Mouse (Mus musculus): ENCODE measurements around the gene Emilin2. TPM values are rescaled to one million over a fixed set of nuclear protein-coding genes. Genes with fewer than 3 reads are reported as not detected.

Gene Emilin2
- polyA plus RNA-seq, 1 experiment from 2014 or later = 22.6 TPM

DNA sequence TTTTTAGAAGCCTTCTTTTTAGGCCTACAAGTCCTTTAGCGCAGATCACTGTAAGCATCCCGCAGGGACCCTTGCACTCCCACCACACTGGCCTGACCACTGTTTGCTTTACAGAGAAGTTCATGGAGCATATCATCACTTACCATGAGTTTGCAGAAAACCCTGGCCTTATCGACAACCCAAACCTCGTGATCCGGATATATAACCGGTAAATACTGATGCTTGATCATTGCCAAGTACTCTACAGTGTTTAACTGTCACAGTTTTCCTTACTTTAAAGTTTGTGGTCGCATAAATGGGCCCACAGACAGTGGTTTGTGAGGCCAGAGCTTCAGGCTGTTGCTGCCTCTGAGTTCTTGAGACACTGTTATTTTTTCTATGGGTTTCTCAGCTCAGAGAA lies 73.3 kb downstream of the Emilin2 start:
- no peaks in the 10 kb centered on the region for H3K4me1 ChIP-seq
- DNase-seq (ENCODE audit: low spot score) = no peak
- no peaks in the 10 kb centered on the region for H3K9me3 ChIP-seq (replicated peaks)
- H3K36me3 ChIP-seq = peaks cover 82% of the 10 kb centered on the region
- no peak overlapping the region for H3K4me3 ChIP-seq
- H3K27ac ChIP-seq (replicated peaks) = no peak overlapping the region
- 89% methylated on average over 7 of the region's 7 CpGs for WGBS
- no peaks in the 10 kb centered on the region for H3K27me3 ChIP-seq (ENCODE audit: low read depth, poor library complexity, severe bottlenecking)

- 89% methylated on average over 12 of the region's 12 CpGs for WGBS
- H3K9me3 ChIP-seq (replicated peaks) = no peaks in the 10 kb centered on the region
- H3K27me3 ChIP-seq (ENCODE audit: low read depth, poor library complexity, severe bottlenecking) = no peaks in the 10 kb centered on the region
- H3K27ac ChIP-seq (replicated peaks) = no peak overlapping the region
- no peak for DNase-seq (ENCODE audit: low spot score)
- H3K4me3 ChIP-seq = no peak overlapping the region
- H3K4me1 ChIP-seq = no peaks in the 10 kb centered on the region
- peaks cover 77% of the 10 kb centered on the region for H3K36me3 ChIP-seq
Measured at GRCm38 (mm10) chr17:71235229-71235958, 76.4 kb downstream of the Emilin2 start.

DNA sequence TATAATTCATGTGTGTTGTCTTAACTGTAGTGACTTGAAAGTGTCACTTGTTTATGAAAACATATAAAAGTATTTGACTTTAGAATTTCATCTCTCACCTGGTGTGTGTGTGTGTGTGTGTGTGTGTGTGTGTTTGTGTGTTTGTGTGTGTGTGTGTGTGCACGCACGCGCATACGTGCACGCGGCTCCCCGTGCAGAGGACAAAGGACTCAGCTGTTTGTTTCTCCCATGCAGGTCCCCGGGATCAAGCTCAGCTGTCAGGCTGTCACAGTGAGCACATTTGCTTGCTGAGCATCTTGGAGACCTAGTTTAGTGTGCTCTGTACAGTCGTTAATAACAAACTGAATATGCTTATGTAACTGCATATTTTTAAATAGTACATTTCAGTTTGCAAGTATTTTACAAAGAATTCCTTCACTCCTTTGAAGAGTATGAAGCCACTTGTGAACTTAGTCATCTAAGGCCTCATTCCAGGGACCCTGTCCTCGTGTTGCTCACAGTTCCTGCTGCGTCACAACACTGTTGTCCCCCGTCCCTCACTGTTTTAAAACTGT lies 77.7 kb downstream of the Emilin2 start:
- Histone ChIP-seq H3K27ac (replicated peaks) (no peak overlapping the region), H3K27me3 (ENCODE audit: low read depth, poor library complexity, severe bottlenecking) (no peaks in the 10 kb centered on the region), H3K9me3 (replicated peaks) (no peaks in the 10 kb centered on the region), H3K4me1 (no peaks in the 10 kb centered on the region), H3K4me3 (no peak overlapping the region), H3K36me3 (peaks cover 76% of the 10 kb centered on the region)
- WGBS = 94% methylated on average over 12 of the region's 12 CpGs
- DNase-seq (ENCODE audit: low spot score) = no peak

- Histone ChIP-seq H3K4me3 (no peak overlapping the region), H3K4me1 (no peaks in the 10 kb centered on the region), H3K9me3 (replicated peaks) (no peaks in the 10 kb centered on the region), H3K27me3 (ENCODE audit: low read depth, poor library complexity, severe bottlenecking) (no peaks in the 10 kb centered on the region), H3K36me3 (peaks cover 67% of the 10 kb centered on the region), H3K27ac (replicated peaks) (no peak overlapping the region)
- no peak for DNase-seq (ENCODE audit: low spot score)
- 93% methylated on average over 4 of the region's 4 CpGs for WGBS
Measured at GRCm38 (mm10) chr17:71233210-71233609, 78.6 kb downstream of the Emilin2 start.

DNA sequence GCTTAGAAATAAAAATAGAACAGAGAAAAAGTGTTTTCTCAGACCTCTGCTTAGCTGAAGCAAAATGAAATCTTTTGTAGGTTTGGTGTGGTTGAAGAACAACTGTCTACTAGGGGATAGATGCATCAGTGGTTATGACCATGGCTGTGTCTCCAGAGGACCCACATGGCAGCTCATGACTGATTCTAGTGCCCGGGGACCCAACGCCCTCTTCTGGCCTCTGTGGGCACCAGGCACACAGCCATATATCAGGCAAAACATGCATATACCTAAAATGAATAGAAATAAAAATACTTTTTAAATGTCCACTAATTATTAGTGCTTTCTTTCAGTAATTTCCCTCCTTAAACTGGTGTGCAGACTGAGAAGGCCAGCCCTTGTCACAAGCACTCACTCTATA lies 79.8 kb downstream of the Emilin2 start:
- Histone ChIP-seq H3K27me3 (ENCODE audit: low read depth, poor library complexity, severe bottlenecking) (no peaks in the 10 kb centered on the region), H3K27ac (replicated peaks) (no peak overlapping the region), H3K4me1 (no peaks in the 10 kb centered on the region), H3K36me3 (peaks cover 58% of the 10 kb centered on the region), H3K9me3 (replicated peaks) (no peaks in the 10 kb centered on the region), H3K4me3 (no peak overlapping the region)
- no peak for DNase-seq (ENCODE audit: low spot score)
- WGBS = 93% methylated on average over 2 of the region's 2 CpGs

- DNase-seq (ENCODE audit: low spot score) = no peak
- H3K4me1 ChIP-seq = no peaks in the 10 kb centered on the region
- H3K36me3 ChIP-seq = peaks cover 48% of the 10 kb centered on the region
- H3K4me3 ChIP-seq = no peak overlapping the region
- H3K9me3 ChIP-seq (replicated peaks) = no peaks in the 10 kb centered on the region
- WGBS = 82% methylated on average over 9 of the region's 9 CpGs
- H3K27me3 ChIP-seq (ENCODE audit: low read depth, poor library complexity, severe bottlenecking) = no peaks in the 10 kb centered on the region
- H3K27ac ChIP-seq (replicated peaks) = no peak overlapping the region
Measured at GRCm38 (mm10) chr17:71230108-71230709, 81.6 kb downstream of the Emilin2 start.

- no peaks in the 10 kb centered on the region for H3K27me3 ChIP-seq (ENCODE audit: low read depth, poor library complexity, severe bottlenecking)
- H3K9me3 ChIP-seq (replicated peaks) = no peaks in the 10 kb centered on the region
- peaks cover 42% of the 10 kb centered on the region for H3K36me3 ChIP-seq
- DNase-seq (ENCODE audit: low spot score) = no peak
- H3K4me3 ChIP-seq = no peak overlapping the region
- no peaks in the 10 kb centered on the region for H3K4me1 ChIP-seq
- no peak overlapping the region for H3K27ac ChIP-seq (replicated peaks)
- 91% methylated on average over 7 of the region's 7 CpGs for WGBS
Measured at GRCm38 (mm10) chr17:71228651-71229050, 83.1 kb downstream of the Emilin2 start.

GRCm38 (mm10) chr17:71227128-71227895 lies 84.5 kb downstream of the Emilin2 start:
- Histone ChIP-seq H3K4me1 (no peaks in the 10 kb centered on the region), H3K9me3 (replicated peaks) (no peaks in the 10 kb centered on the region), H3K27ac (replicated peaks) (no peak overlapping the region), H3K4me3 (no peak overlapping the region), H3K36me3 (peaks cover 31% of the 10 kb centered on the region), H3K27me3 (ENCODE audit: low read depth, poor library complexity, severe bottlenecking) (no peaks in the 10 kb centered on the region)
- 89% methylated on average over 9 of the region's 9 CpGs for WGBS
- no peak for DNase-seq (ENCODE audit: low spot score)

GRCm38 (mm10) chr17:71225091-71225490 lies 86.7 kb downstream of the Emilin2 start:
- Histone ChIP-seq H3K27me3 (ENCODE audit: low read depth, poor library complexity, severe bottlenecking) (no peaks in the 10 kb centered on the region), H3K36me3 (peaks cover 23% of the 10 kb centered on the region), H3K9me3 (replicated peaks) (no peaks in the 10 kb centered on the region), H3K4me3 (no peak overlapping the region), H3K4me1 (no peaks in the 10 kb centered on the region), H3K27ac (replicated peaks) (no peak overlapping the region)
- 36% methylated on average over 5 of the region's 5 CpGs for WGBS
- DNase-seq (ENCODE audit: low spot score) = no peak

DNA sequence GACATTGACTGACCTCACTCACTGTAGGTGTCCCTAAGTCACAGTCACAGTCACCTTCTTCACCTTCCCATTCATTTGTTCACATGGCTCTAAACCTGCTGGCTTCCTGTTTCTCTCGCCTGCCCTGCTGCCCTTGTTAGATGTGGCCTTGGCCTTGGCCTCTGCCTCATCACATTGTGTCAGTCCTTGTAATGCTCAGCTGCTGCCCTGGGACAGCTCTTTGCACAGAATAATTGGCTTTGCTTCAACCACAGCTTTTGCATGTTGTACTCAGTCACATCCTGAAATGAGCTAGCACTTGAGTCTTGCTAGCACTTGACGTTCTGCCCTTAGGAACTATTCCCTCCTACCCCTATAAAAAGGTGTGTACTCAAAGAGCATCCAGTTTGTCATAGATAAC lies 87.3 kb downstream of the Emilin2 start:
- H3K27ac ChIP-seq (replicated peaks) = no peak overlapping the region
- H3K9me3 ChIP-seq (replicated peaks) = no peaks in the 10 kb centered on the region
- no peak overlapping the region for H3K4me3 ChIP-seq
- WGBS = 80% methylated on average over 2 of the region's 2 CpGs
- H3K36me3 ChIP-seq = peaks cover 18% of the 10 kb centered on the region; the same call in 1 of the 2 replicates
- DNase-seq (ENCODE audit: low spot score) = no peak
- no peaks in the 10 kb centered on the region for H3K4me1 ChIP-seq
- no peaks in the 10 kb centered on the region for H3K27me3 ChIP-seq (ENCODE audit: low read depth, poor library complexity, severe bottlenecking)

DNA sequence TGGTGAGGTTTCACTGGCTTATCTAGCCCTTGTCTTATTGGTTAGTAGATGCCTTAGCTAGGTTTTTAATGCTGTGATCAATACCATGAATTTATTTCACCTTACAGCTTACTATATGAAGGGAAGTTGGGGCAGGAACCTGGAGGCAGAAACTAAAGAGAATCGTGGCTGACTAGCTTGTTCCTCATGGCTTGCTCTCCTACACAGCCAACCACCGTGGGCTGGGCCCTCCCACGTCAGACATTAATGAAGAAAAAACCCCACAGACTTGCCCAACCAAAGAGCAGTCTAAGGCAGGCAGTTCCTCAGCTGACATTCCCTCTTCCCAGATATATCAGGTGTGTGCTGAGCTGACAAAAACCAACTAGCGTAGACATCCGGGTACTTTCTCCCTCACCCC lies 88.1 kb downstream of the Emilin2 start:
- no peak overlapping the region for H3K4me3 ChIP-seq
- no peak for DNase-seq (ENCODE audit: low spot score)
- peaks cover 22% of the 10 kb centered on the region for H3K36me3 ChIP-seq
- H3K9me3 ChIP-seq (replicated peaks) = no peaks in the 10 kb centered on the region
- no peaks in the 10 kb centered on the region for H3K4me1 ChIP-seq
- no peak overlapping the region for H3K27ac ChIP-seq (replicated peaks)
- no peaks in the 10 kb centered on the region for H3K27me3 ChIP-seq (ENCODE audit: low read depth, poor library complexity, severe bottlenecking)
- WGBS = 86% methylated on average over 5 of the region's 5 CpGs

DNA sequence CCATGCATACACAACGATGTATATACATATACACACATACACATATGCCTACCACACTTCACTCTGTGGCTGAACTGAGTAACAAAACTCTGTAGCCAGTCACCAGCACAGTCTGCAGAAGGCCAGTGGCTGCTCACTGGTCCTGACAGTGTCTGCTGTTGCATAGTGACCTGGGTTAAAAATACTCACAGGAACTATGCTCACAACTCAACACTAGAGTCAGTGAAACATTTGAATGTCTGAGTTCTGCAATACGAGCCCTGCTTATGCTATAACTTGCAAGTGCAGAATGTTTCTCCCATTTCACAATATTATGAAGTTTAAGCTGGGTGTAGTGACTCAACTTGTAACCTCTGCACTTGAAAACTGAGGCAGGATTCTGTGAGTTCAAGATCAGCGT lies 90.4 kb downstream of the Emilin2 start:
- DNase-seq (ENCODE audit: low spot score) = no peak
- H3K36me3 ChIP-seq = peaks cover 40% of the 10 kb centered on the region
- no peaks in the 10 kb centered on the region for H3K27me3 ChIP-seq (ENCODE audit: low read depth, poor library complexity, severe bottlenecking)
- no peak overlapping the region for H3K4me3 ChIP-seq
- H3K9me3 ChIP-seq (replicated peaks) = no peaks in the 10 kb centered on the region
- 84% methylated on average over 3 of the region's 3 CpGs for WGBS
- no peaks in the 10 kb centered on the region for H3K4me1 ChIP-seq
- no peak overlapping the region for H3K27ac ChIP-seq (replicated peaks)
